Mouse (Mus musculus) limb, embryonic 12.5 days (tissue): ENCODE measurements around the gene Akap8. TPM values are rescaled to one million over a fixed set of nuclear protein-coding genes. Genes with fewer than 3 reads are reported as not detected.
A peak's percentile ranks its signal among the peaks of the same experiment; 100 is the strongest.

Experiments
- ATAC-seq: fragments of 200-750 bp; cut with Nextera tagmentation; 2 replicates; pipeline ENCODE4 v1.8.0; 2017; ENCODE audit warnings: low read depth, moderate TSS enrichment; ENCODE audit not compliant: insufficient number of reproducible peaks, insufficient read depth, low FRiP score, low TSS enrichment
- H3K27ac ChIP-seq: fragments of 300-500 bp; sonication (generic); 2 replicates; pipeline ENCODE4 v1.5.1; 2016; ENCODE audit warnings: mild to moderate bottlenecking, moderate library complexity
- H3K27me3 ChIP-seq: fragments of 300-500 bp; sonication (generic); 2 replicates; pipeline ENCODE4 v1.6.1; 2016; ENCODE audit warnings: mild to moderate bottlenecking, moderate library complexity
- H3K36me3 ChIP-seq: fragments of 300-500 bp; sonication (generic); 2 replicates; pipeline ENCODE4 v1.6.1; 2016; ENCODE audit warnings: mild to moderate bottlenecking, moderate library complexity
- H3K4me1 ChIP-seq: fragments of 300-500 bp; sonication (generic); replicated peaks from 2 replicates; pipeline ENCODE4 v1.6.1; 2016
- H3K4me2 ChIP-seq: fragments of 300-500 bp; sonication (generic); 2 replicates; pipeline ENCODE4 v1.6.1; 2016; ENCODE audit warnings: mild to moderate bottlenecking, moderate library complexity
- H3K4me3 ChIP-seq: fragments of 300-500 bp; sonication (generic); replicated peaks from 2 replicates; pipeline ENCODE4 v1.5.1; 2016; ENCODE audit warnings: mild to moderate bottlenecking
- H3K9ac ChIP-seq: fragments of 300-500 bp; sonication (generic); replicated peaks from 2 replicates; pipeline ENCODE4 v1.6.1; 2016; ENCODE audit warnings: mild to moderate bottlenecking, moderate library complexity
- H3K9me3 ChIP-seq: fragments of 300-500 bp; sonication (generic); 2 replicates; pipeline ENCODE4 v1.6.1; 2016; ENCODE audit warnings: mild to moderate bottlenecking, moderate library complexity
- WGBS: fragments of 180-500 bp; shearing (Covaris S2); methylation state at CpG from one replicate; pipeline ENCODE4 v1.1.7; 2016; 5-methylcytosine and 5-hydroxymethylcytosine counted together
- polyA plus RNA-seq: library from polyadenylated mRNA; unstranded; fragments of >200 nt; fragmentation: Nextera tagmentation; extraction: Ambion mirVana; gene quantifications from 2 replicates; pipeline ENCODE4 v1.2.1, GENCODE M21; 2016

The Akap8 gene
- polyA plus RNA-seq, 1 experiment from 2014 or later, result 153 TPM

GRCm38 (mm10) chr17:32283771-32284221 is 37.2 kb downstream of the Akap8 start:
- under 1% methylated on average over 30 of the region's 41 CpGs for WGBS
- ATAC-seq, result peak; percentile 63
- Histone ChIP-seq H3K27ac (peak overlapping the region; percentile 99), H3K4me2 (peak overlapping the region; percentile 84), H3K27me3 (no peaks in the 10 kb centered on the region), H3K4me3 (peak overlapping the region; percentile 96), H3K4me1 (peaks cover 24% of the 10 kb centered on the region), H3K36me3 (no peaks in the 10 kb centered on the region; the same call in 1 of the 2 replicates), H3K9me3 (no peaks in the 10 kb centered on the region), H3K9ac (peak overlapping the region; percentile 99)

GRCm38 (mm10) chr17:32283341-32283740 is 37.7 kb downstream of the Akap8 start:
- Histone ChIP-seq H3K9me3 (no peaks in the 10 kb centered on the region), H3K4me3 (peak overlapping the region; percentile 96), H3K36me3 (no peaks in the 10 kb centered on the region; the same call in 1 of the 2 replicates), H3K4me2 (peak overlapping the region; percentile 84), H3K27me3 (no peaks in the 10 kb centered on the region), H3K27ac (peak overlapping the region; percentile 99), H3K4me1 (peaks cover 24% of the 10 kb centered on the region), H3K9ac (peak overlapping the region; percentile 99)
- 0 out of 2 replicates have a peak, but pooled peaks have one; percentile 11 for ATAC-seq
- 9% methylated on average over 7 of the region's 7 CpGs for WGBS

GRCm38 (mm10) chr17:32281611-32282310 is 39.3 kb downstream of the Akap8 start:
- ATAC-seq, result no peak
- no peaks in the 10 kb centered on the region for H3K9me3 ChIP-seq
- H3K27ac ChIP-seq, result 0 out of 2 replicates have a peak overlapping the region, but pooled peaks have one; percentile 4
- H3K4me1 ChIP-seq, result peaks cover 24% of the 10 kb centered on the region
- H3K4me2 ChIP-seq, result no peak overlapping the region
- H3K36me3 ChIP-seq, result no peaks in the 10 kb centered on the region; the same call in 1 of the 2 replicates
- no peak overlapping the region for H3K9ac ChIP-seq
- H3K27me3 ChIP-seq, result no peaks in the 10 kb centered on the region
- 84% methylated on average over 4 of the region's 4 CpGs for WGBS
- H3K4me3 ChIP-seq, result 0 out of 2 replicates have a peak overlapping the region, but pooled peaks have one; percentile 4

- ATAC-seq, result no peak
- Histone ChIP-seq H3K4me3 (0 out of 2 replicates have a peak overlapping the region, but pooled peaks have one; percentile 4), H3K4me2 (0 out of 2 replicates have a peak overlapping the region, but pooled peaks have one; percentile 4), H3K27ac (0 out of 2 replicates have a peak overlapping the region, but pooled peaks have one; percentile 4), H3K9ac (no peak overlapping the region), H3K4me1 (peaks cover 24% of the 10 kb centered on the region), H3K36me3 (no peaks in the 10 kb centered on the region; the same call in 1 of the 2 replicates), H3K27me3 (no peaks in the 10 kb centered on the region), H3K9me3 (no peaks in the 10 kb centered on the region)
- WGBS, result 92% methylated on average over 2 of the region's 2 CpGs
Measured at GRCm38 (mm10) chr17:32281126-32281525, 39.9 kb downstream of the Akap8 start.

- Histone ChIP-seq H3K4me3 (no peak overlapping the region), H3K9me3 (no peaks in the 10 kb centered on the region), H3K27me3 (no peaks in the 10 kb centered on the region), H3K9ac (no peak overlapping the region), H3K27ac (no peak overlapping the region), H3K4me1 (peaks cover 23% of the 10 kb centered on the region), H3K4me2 (no peak overlapping the region), H3K36me3 (no peaks in the 10 kb centered on the region; the same call in 1 of the 2 replicates)
- no peak for ATAC-seq
- 79% methylated on average over 3 of the region's 3 CpGs for WGBS
Measured at GRCm38 (mm10) chr17:32280575-32280974, 40.5 kb downstream of the Akap8 start.

GRCm38 (mm10) chr17:32277201-32277600 is 43.8 kb downstream of the Akap8 start:
- Histone ChIP-seq H3K4me1 (peaks cover 8% of the 10 kb centered on the region), H3K9me3 (no peaks in the 10 kb centered on the region), H3K27me3 (no peaks in the 10 kb centered on the region), H3K4me2 (no peak overlapping the region), H3K27ac (no peak overlapping the region), H3K9ac (no peak overlapping the region), H3K36me3 (peaks cover 4% of the 10 kb centered on the region; the same call in 1 of the 2 replicates), H3K4me3 (no peak overlapping the region)
- 88% methylated on average over 1 of the region's 1 CpGs for WGBS
- no peak for ATAC-seq

GRCm38 (mm10) chr17:32275568-32275967 is 45.5 kb downstream of the Akap8 start:
- WGBS, result 93% methylated on average over 3 of the region's 3 CpGs
- no peaks in the 10 kb centered on the region for H3K27me3 ChIP-seq
- no peak overlapping the region for H3K4me3 ChIP-seq
- ATAC-seq, result no peak
- H3K9ac ChIP-seq, result no peak overlapping the region
- no peaks in the 10 kb centered on the region for H3K9me3 ChIP-seq
- H3K36me3 ChIP-seq, result peaks cover 4% of the 10 kb centered on the region; the same call in 1 of the 2 replicates
- no peak overlapping the region for H3K4me2 ChIP-seq
- H3K4me1 ChIP-seq, result no peaks in the 10 kb centered on the region
- no peak overlapping the region for H3K27ac ChIP-seq

- H3K4me2 ChIP-seq, result no peak overlapping the region
- no peaks in the 10 kb centered on the region for H3K4me1 ChIP-seq
- no peaks in the 10 kb centered on the region for H3K9me3 ChIP-seq
- H3K27ac ChIP-seq, result no peak overlapping the region
- H3K9ac ChIP-seq, result no peak overlapping the region
- no peaks in the 10 kb centered on the region for H3K27me3 ChIP-seq
- ATAC-seq, result no peak
- 96% methylated on average over 7 of the region's 7 CpGs for WGBS
- H3K36me3 ChIP-seq, result peaks cover 17% of the 10 kb centered on the region; the same call in 1 of the 2 replicates
- no peak overlapping the region for H3K4me3 ChIP-seq
Measured at GRCm38 (mm10) chr17:32269151-32269550, 51.9 kb downstream of the Akap8 start.

GRCm38 (mm10) chr17:32268540-32268960 is 52.5 kb downstream of the Akap8 start:
- no peak for ATAC-seq
- H3K27me3 ChIP-seq, result no peaks in the 10 kb centered on the region
- no peak overlapping the region for H3K9ac ChIP-seq
- no peaks in the 10 kb centered on the region for H3K9me3 ChIP-seq
- H3K4me2 ChIP-seq, result no peak overlapping the region
- H3K27ac ChIP-seq, result no peak overlapping the region
- no peaks in the 10 kb centered on the region for H3K4me1 ChIP-seq
- H3K36me3 ChIP-seq, result peaks cover 17% of the 10 kb centered on the region; the same call in 1 of the 2 replicates
- 97% methylated on average over 3 of the region's 3 CpGs for WGBS
- no peak overlapping the region for H3K4me3 ChIP-seq

GRCm38 (mm10) chr17:32268096-32268495 is 52.9 kb downstream of the Akap8 start:
- Histone ChIP-seq H3K4me2 (no peak overlapping the region), H3K9me3 (no peaks in the 10 kb centered on the region), H3K27ac (no peak overlapping the region), H3K4me3 (no peak overlapping the region), H3K9ac (no peak overlapping the region), H3K27me3 (no peaks in the 10 kb centered on the region), H3K4me1 (no peaks in the 10 kb centered on the region), H3K36me3 (peaks cover 17% of the 10 kb centered on the region; the same call in 1 of the 2 replicates)
- 90% methylated on average over 2 of the region's 2 CpGs for WGBS
- ATAC-seq, result no peak

- H3K4me3 ChIP-seq, result no peak overlapping the region
- no peaks in the 10 kb centered on the region for H3K4me1 ChIP-seq
- no peak overlapping the region for H3K9ac ChIP-seq
- H3K36me3 ChIP-seq, result peaks cover 13% of the 10 kb centered on the region; the same call in 1 of the 2 replicates
- H3K27ac ChIP-seq, result no peak overlapping the region
- H3K4me2 ChIP-seq, result no peak overlapping the region
- H3K27me3 ChIP-seq, result no peaks in the 10 kb centered on the region
- 92% methylated on average over 1 of the region's 1 CpGs for WGBS
- H3K9me3 ChIP-seq, result no peaks in the 10 kb centered on the region
- ATAC-seq, result no peak
Measured at GRCm38 (mm10) chr17:32267617-32268016, 53.4 kb downstream of the Akap8 start.
